Mouse (Mus musculus) heart, postnatal 0 days (tissue): ENCODE measurements around the gene Slc25a19.

ENCODE experiments used
- CTCF ChIP-seq: IDR thresholded peaks from 2 replicates; pipeline ENCODE4 v1.5.1; 2016; ENCODE audit warnings: antibody characterized with exemption, control low read depth, low read depth
- EP300 ChIP-seq: IDR thresholded peaks from 2 replicates; pipeline ENCODE4 v1.6.1; 2016; ENCODE audit warnings: antibody characterized with exemption, low read depth

DNA sequence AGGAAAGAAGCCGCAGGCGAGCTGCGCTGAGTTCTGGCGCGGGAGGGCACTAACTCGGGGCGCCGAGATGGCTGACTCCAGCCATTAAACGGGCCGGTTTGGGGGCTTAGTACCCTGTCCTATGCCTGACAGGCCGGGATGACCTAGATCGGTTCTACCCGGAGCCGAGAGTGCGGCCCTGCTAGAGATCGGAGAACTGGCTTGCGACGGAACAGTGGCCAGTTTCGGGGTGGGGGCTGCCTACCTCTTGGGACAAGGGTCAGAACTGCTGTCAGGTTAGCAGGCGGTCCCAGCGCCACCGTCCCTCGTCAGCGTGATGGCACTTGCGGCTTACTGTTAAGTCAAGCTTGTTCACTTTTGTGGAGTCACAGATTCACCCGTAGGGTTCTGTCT is 23.8 kb downstream of the Slc25a19 start:
- TF ChIP-seq EP300 (no peak), CTCF (no peak)
